Mouse (Mus musculus) 3134 (cell line): ENCODE measurements around the gene Ace2.
A peak's percentile ranks its signal among the peaks of the same experiment; 100 is the strongest.

ENCODE experiments used
- DNase-seq: peaks from one replicate; pipeline ENCODE4 v3.0.0-alpha.2; 2011; ENCODE audit warnings: low spot score; ENCODE audit not compliant: insufficient read length; ENCODE audit errors: extremely low read depth

The Ace2 gene

DNA sequence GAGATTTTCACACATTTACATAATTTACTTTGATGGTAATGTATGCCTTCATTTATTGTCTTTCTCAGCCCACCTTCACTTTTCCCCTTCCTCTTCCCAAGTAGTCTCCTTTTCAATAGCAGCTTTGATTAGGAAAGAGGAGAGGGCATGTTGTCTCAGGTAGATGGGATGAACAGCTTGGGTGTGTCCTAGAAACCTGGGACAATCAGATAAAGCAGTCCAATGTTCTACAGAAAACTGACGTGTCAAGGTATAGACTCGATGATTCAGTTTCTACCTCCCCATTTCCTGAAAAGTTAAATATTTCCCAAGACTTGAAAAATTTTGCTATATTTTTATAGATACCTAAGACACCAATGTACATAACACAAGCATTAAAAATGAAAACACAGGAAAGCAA, 39.7 kb downstream of the Ace2 start:
- no peak for DNase-seq

GRCm38 (mm10) chrX:164179746-164180145, 40.6 kb downstream of the Ace2 start:
- DNase-seq, result no peak

DNA sequence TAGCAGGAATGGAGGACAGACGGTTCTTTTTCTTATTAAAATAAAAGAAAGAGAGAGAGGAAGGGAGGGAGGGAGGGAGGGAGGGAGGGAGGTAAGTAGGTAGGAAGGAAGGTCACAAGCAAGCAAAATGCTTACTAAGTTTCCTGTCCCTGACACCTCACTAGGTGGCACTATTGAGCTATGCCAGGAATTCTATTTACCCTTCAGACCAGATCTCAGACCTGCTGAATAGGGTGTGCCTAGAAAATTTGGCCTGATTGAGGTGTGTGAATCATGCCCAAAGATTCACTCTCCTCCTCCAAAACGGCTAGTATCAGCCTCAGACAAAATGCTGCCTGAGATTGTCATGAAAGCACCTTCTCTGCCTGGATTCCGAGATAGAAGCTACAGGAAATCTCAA, 44.7 kb downstream of the Ace2 start:
- DNase-seq, result peak; percentile 32

GRCm38 (mm10) chrX:164189880-164190279, 50.7 kb downstream of the Ace2 start:
- no peak for DNase-seq

DNA sequence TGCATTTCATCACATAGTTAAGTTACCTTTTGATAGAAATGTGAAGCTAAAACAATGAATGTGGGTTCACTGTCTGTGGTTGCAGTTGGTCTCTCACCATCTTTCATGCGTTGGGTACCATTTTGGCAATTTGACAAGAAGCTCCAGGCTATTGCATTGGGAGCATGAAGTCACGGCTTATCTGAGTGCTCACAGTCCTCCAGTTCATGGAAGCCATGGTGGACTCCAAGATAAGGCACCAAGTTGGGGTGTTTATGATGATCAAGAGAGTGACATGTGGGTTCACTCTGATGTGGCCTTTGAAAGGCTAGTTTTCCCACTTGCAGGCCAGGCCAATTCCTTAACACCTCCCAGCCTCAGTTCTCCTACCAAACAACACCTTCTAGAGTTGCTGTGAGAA, 58.5 kb downstream of the Ace2 start:
- no peak for DNase-seq

DNA sequence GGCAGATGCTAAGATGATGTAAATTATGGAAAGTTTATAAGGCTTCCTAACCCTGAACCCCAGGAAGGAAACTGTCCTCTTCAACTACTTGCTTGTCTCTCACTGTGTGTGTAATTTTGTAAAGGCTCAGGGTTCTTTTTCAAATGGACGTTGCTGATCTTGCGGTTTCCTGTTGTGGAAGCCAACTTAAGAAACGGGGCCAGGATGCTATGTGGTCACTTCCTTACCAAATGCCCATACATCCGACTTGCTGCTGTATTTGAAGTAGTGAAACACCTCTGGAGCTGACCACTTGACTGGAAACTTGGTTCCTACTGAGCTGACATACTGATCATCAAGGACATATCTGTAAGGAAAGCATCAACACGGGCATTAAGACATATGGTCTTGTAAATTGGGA, 61.4 kb downstream of the Ace2 start:
- DNase-seq, result no peak

DNA sequence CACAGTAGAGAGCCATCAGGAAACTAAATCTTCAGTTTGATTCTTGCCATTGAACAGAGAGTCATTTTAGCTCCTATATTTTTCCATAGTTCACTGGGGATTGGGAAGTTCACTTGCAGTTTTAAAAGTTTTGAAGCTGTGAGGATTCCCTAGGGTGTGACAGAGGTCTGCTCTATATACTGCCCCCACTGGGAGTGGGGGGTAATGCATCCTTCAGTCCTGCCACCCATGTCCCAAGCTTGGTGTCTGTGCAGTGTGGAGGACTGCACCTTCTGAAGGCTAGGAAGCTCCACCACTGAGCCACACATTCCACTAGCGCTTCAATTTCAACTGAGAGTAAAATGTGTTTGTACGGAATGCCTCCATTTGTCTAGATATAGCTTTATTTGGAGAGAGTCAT, 82.9 kb downstream of the Ace2 start:
- DNase-seq, result no peak

GRCm38 (mm10) chrX:164233380-164233779, 94.2 kb downstream of the Ace2 start:
- DNase-seq, result no peak
